Mouse (Mus musculus) kidney, postnatal 0 days (tissue): Measurements from ENCODE around the gene Gm20422. TPM values are rescaled to one million over a fixed set of nuclear protein-coding genes. Genes with fewer than 3 reads are reported as not detected.
"Not testable (repeated sequence)": the region's sequence is repeated elsewhere in the genome, so short reads cannot be mapped to it uniquely, and the experiment has no call there.

Experiments used
- ATAC-seq: fragments of 200-750 bp; cut with Nextera tagmentation; replicated peaks from 2 replicates; pipeline ENCODE4 v1.8.0; 2017; ENCODE audit warnings: low read depth, moderate number of reproducible peaks, moderate TSS enrichment, moderate library complexity; ENCODE audit not compliant: low FRiP score
- DNase-seq: peaks from one replicate; pipeline ENCODE4 v3.0.0-alpha.2; 2016; ENCODE audit warnings: low spot score
- H3K27ac ChIP-seq: fragments of 300-500 bp; sonication (generic); 2 replicates; pipeline ENCODE4 v1.5.1; 2014; ENCODE audit warnings: mild to moderate bottlenecking
- H3K27me3 ChIP-seq: fragments of 300-500 bp; sonication (generic); 2 replicates; pipeline ENCODE4 v1.6.1; 2014; ENCODE audit warnings: low read length, mixed read lengths; ENCODE audit not compliant: insufficient read depth
- H3K36me3 ChIP-seq: fragments of 300-500 bp; sonication (generic); 2 replicates; pipeline ENCODE4 v1.6.1; 2014; ENCODE audit warnings: low read length, mixed read lengths; ENCODE audit not compliant: insufficient read depth
- H3K4me1 ChIP-seq: fragments of 300-500 bp; sonication (generic); replicated peaks from 2 replicates; pipeline ENCODE4 v1.6.1; 2014; ENCODE audit warnings: antibody characterized with exemption, low read length, mixed read lengths; ENCODE audit not compliant: insufficient read depth
- H3K4me2 ChIP-seq: fragments of 300-500 bp; sonication (generic); 2 replicates; pipeline ENCODE4 v1.6.1; 2014; ENCODE audit warnings: mild to moderate bottlenecking, low read length, moderate library complexity, mixed read lengths
- H3K4me3 ChIP-seq: fragments of 300-500 bp; sonication (generic); replicated peaks from 2 replicates; pipeline ENCODE4 v1.5.1; 2014; ENCODE audit warnings: low read depth, low read length
- H3K9ac ChIP-seq: fragments of 300-500 bp; sonication (generic); 2 replicates; pipeline ENCODE4 v1.6.1; 2014; ENCODE audit warnings: low read depth, low read length
- H3K9me3 ChIP-seq: fragments of 300-500 bp; sonication (generic); replicated peaks from 2 replicates; pipeline ENCODE4 v1.6.1; 2016; ENCODE audit warnings: low read length, inconsistent platforms, mixed read lengths
- CTCF ChIP-seq: IDR thresholded peaks from 2 replicates; pipeline ENCODE4 v1.5.1; 2016; ENCODE audit warnings: antibody characterized with exemption, low read depth, mild to moderate bottlenecking, moderate library complexity
- WGBS: fragments of 180-500 bp; shearing (Covaris S2); extraction: QIAGEN DNeasy Blood & Tissue Kit; methylation state at CpG from one replicate; pipeline ENCODE4 v1.1.7; 2014; 5-methylcytosine and 5-hydroxymethylcytosine counted together
- polyA plus RNA-seq: library from polyadenylated mRNA; unstranded; fragments of >200 nt; fragmentation: Nextera tagmentation; extraction: Ambion mirVana; gene quantifications from 2 replicates; pipeline ENCODE4 v1.2.1, GENCODE M21; 2015

The Gm20422 gene
- polyA plus RNA-seq, 1 experiment from 2014 or later: 0.30 TPM

- ATAC-seq: no peak
- Histone ChIP-seq H3K4me2 (no peak overlapping the region), H3K4me1 (no peaks in the 10 kb centered on the region), H3K27ac (no peak overlapping the region), H3K36me3 (no peaks in the 10 kb centered on the region), H3K9ac (no peak overlapping the region), H3K4me3 (no peak overlapping the region), H3K9me3 (no peaks in the 10 kb centered on the region), H3K27me3 (no peaks in the 10 kb centered on the region)
- DNase-seq: no peak
- WGBS: 83% methylated on average over 1 of the region's 1 CpGs
- TF ChIP-seq CTCF: no peak
Observed at GRCm38 (mm10) chr8:69735495-69735894, 39.2 kb downstream of the Gm20422 start.

GRCm38 (mm10) chr8:69717232-69717580, 57.5 kb downstream of the Gm20422 start:
- H3K27me3 ChIP-seq: no peaks in the 10 kb centered on the region
- 0 out of 2 replicates have a peak, but pooled peaks cover 3% of the 10 kb centered on the region for H3K36me3 ChIP-seq
- 45% methylated on average over 5 of the region's 5 CpGs for WGBS
- H3K4me1 ChIP-seq: 0 out of 2 replicates have a peak, but pooled peaks cover 5% of the 10 kb centered on the region
- no peaks in the 10 kb centered on the region for H3K9me3 ChIP-seq
- ATAC-seq (no peak; the same call in 1 of the 2 replicates), DNase-seq (no peak)
- no peak overlapping the region for H3K9ac ChIP-seq
- no peak for TF ChIP-seq CTCF
- peak overlapping the region; percentile 42 for H3K4me2 ChIP-seq
- H3K27ac ChIP-seq: 0 out of 2 replicates have a peak overlapping the region, but pooled peaks have one; percentile 1
- H3K4me3 ChIP-seq: no peak overlapping the region; the same call in 1 of the 2 replicates

- peak overlapping the region; percentile 100 for H3K27ac ChIP-seq
- H3K4me3 ChIP-seq: peak overlapping the region; percentile 93
- H3K36me3 ChIP-seq: 0 out of 2 replicates have a peak, but pooled peaks cover 3% of the 10 kb centered on the region
- ATAC-seq: peak; percentile 99
- peak overlapping the region; percentile 56 for H3K4me2 ChIP-seq
- no peaks in the 10 kb centered on the region for H3K9me3 ChIP-seq
- WGBS: under 1% methylated on average over 52 of the region's 52 CpGs
- DNase-seq: peak; percentile 100
- no peaks in the 10 kb centered on the region for H3K27me3 ChIP-seq
- peak overlapping the region; percentile 98 for H3K9ac ChIP-seq
- 0 out of 2 replicates have a peak, but pooled peaks cover 5% of the 10 kb centered on the region for H3K4me1 ChIP-seq
- TF ChIP-seq CTCF: no peak
Observed at GRCm38 (mm10) chr8:69716403-69717231, 58.1 kb downstream of the Gm20422 start.

- peak overlapping the region; percentile 56 for H3K4me2 ChIP-seq
- H3K9ac ChIP-seq: no peak overlapping the region
- 0 out of 2 replicates have a peak, but pooled peaks cover 5% of the 10 kb centered on the region for H3K4me1 ChIP-seq
- TF ChIP-seq CTCF: no peak
- peak overlapping the region; percentile 93; the same call in 1 of the 2 replicates for H3K4me3 ChIP-seq
- H3K27me3 ChIP-seq: no peaks in the 10 kb centered on the region
- H3K36me3 ChIP-seq: 0 out of 2 replicates have a peak, but pooled peaks cover 3% of the 10 kb centered on the region
- ATAC-seq: no peak
- no peak overlapping the region for H3K27ac ChIP-seq
- DNase-seq: no peak
- no peaks in the 10 kb centered on the region for H3K9me3 ChIP-seq
- WGBS: 70% methylated on average over 6 of the region's 6 CpGs
Observed at GRCm38 (mm10) chr8:69715366-69715765, 59.3 kb downstream of the Gm20422 start.

- DNase-seq: no peak
- H3K9ac ChIP-seq: no peak overlapping the region
- WGBS: 74% methylated on average over 8 of the region's 8 CpGs
- TF ChIP-seq CTCF: no peak
- no peaks in the 10 kb centered on the region for H3K27me3 ChIP-seq
- no peaks in the 10 kb centered on the region for H3K9me3 ChIP-seq
- H3K4me2 ChIP-seq: no peak overlapping the region
- peaks cover 16% of the 10 kb centered on the region for H3K36me3 ChIP-seq
- no peak overlapping the region for H3K27ac ChIP-seq
- ATAC-seq: no peak
- 0 out of 2 replicates have a peak, but pooled peaks cover 5% of the 10 kb centered on the region for H3K4me1 ChIP-seq
- H3K4me3 ChIP-seq: no peak overlapping the region
Observed at GRCm38 (mm10) chr8:69713516-69713915, 61.2 kb downstream of the Gm20422 start.

- not testable (repeated sequence) for DNase-seq, H3K27me3 ChIP-seq, H3K9me3 ChIP-seq, ATAC-seq, H3K4me1 ChIP-seq, H3K9ac ChIP-seq, H3K4me2 ChIP-seq, H3K27ac ChIP-seq, H3K4me3 ChIP-seq
- 98% methylated on average over 8 of the region's 10 CpGs for WGBS
- peaks cover 45% of the 10 kb centered on the region for H3K36me3 ChIP-seq
Observed at GRCm38 (mm10) chr8:69710624-69711023, 64.1 kb downstream of the Gm20422 start, which contains the start of gene Zfp869. TSS of gene Zfp869 (minus strand) at chr8:69710724.
